Mouse (Mus musculus): ENCODE results near the gene Pax9. TPM values are rescaled to one million over a fixed set of nuclear protein-coding genes. Genes with fewer than 3 reads are reported as not detected.

Pax9 gene
- not detected in 2 replicates for polyA plus RNA-seq (2012; ENCODE audit: low replicate concordance)

GRCm38 (mm10) chr12:56691427-56692079 is at the start of gene Pax9:
Gene Pax9, plus strand, starts transcription at chr12:56691767.

Other genes with a start within 250 kb of the Pax9 start
- not detected in 2 replicates for gene Nkx2-1, start 154.9 kb upstream of the Pax9 start, polyA plus RNA-seq (2012; ENCODE audit: low replicate concordance)
- gene Nkx2-9, start 78.5 kb upstream of the Pax9 start, polyA plus RNA-seq (2012; ENCODE audit: low replicate concordance) = not detected in 2 replicates